Mouse (Mus musculus) colon, adult 2 months (tissue): Measurements from ENCODE around the gene Mcpt2. TPM values are rescaled to one million over a fixed set of nuclear protein-coding genes. Genes with fewer than 3 reads are reported as not detected.

Experiments used
- polyA plus RNA-seq: library from polyadenylated mRNA; depleted of rRNA; stranded (reverse); fragments of >200 nt; gene quantifications from 2 replicates; pipeline ENCODE4 v1.2.3, GENCODE M21; 2012; rRNA removed

Mcpt2 gene
- 0.29 TPM in 1 of 2 replicates, not detected in the other for polyA plus RNA-seq

DNA sequence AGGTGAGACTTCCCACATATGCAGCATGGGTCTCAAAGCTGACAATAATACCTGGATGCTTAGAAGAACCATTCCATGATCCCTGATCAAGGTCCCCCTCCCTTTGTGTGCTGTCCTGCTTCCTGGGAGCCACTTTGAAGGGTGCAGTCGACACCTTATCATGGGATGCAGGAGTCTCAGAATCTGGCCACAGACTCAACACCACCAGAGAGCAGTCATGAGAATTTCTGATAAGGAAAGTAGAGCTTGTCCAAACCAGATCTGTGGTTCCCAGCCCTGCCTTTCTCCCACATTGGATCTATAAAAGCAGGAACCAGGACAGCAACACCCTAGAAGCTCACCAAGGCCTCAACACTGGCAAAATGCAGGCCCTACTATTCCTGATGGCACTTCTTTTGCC, at the start of gene Mcpt2:
Mcpt2 (plus strand) TSS at position 250 of the 400 bp plus-strand sequence.

DNA sequence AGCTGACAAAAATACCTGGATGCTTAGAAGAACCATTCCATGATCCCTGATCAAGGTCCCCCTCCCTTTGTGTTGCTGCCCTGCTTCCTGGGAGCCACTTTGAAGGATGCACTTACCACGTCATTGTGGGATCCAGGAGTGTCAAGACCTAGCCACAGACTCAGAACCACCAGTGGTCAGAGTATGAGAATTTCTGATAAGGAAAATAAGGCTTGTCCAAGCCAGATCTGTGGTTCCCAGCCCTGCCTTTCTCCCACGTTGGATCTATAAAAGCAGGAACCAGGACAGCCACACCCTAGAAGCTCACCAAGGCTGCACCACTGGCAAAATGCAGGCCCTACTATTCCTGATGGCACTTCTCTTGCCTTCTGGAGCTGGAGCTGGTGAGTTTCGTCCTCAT, 24.2 kb upstream of the Mcpt2 start, which contains the start of gene Mcpt1:
Mcpt1 (plus strand) TSS at position 301 of the 400 bp plus-strand sequence.

DNA sequence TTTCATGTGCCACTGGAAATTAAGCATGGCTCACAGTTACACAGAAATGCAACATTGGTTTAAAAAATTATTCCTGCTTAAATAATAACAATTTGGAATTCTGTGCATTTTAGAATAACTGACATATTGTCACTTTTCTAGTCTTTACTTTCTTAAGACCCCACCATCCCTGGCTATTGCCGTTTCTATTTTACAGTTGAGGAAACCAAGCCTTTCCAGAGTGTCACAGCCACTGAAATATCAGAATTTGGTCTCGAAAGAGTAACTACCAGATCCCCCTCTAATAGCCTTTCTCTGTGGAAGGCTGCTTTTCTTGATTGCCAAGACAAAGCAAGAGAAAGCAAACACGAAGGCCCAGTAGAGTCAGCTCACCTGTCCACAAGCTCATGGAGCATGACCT, 11.4 kb upstream of the Mcpt2 start, which contains the start of gene Mcpt9:
Mcpt9 (minus strand) TSS at position 101 of the 400 bp plus-strand sequence.

DNA sequence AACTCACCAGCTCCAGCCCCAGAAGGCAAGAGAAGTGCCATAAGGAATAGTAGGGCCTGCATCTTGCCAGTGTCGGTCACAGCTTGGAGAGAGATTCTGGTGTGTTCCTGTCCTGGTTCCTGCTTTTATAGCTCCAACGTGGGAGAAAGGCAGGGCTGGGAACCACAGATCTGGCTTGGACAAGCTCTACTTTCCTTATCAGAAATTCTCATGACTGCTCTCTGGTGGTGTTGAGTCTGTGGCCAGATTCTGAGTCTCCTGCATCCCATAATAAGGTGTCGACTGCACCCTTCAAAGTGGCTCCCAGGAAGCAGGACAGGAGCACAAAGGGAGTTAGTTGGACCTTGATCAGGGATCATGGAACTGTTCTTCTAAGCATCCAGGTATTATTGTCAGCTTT, 20.4 kb downstream of the Mcpt2 start, which contains the start of gene Mcpt4:
Mcpt4 (minus strand) TSS at position 101 of the 400 bp plus-strand sequence.

DNA sequence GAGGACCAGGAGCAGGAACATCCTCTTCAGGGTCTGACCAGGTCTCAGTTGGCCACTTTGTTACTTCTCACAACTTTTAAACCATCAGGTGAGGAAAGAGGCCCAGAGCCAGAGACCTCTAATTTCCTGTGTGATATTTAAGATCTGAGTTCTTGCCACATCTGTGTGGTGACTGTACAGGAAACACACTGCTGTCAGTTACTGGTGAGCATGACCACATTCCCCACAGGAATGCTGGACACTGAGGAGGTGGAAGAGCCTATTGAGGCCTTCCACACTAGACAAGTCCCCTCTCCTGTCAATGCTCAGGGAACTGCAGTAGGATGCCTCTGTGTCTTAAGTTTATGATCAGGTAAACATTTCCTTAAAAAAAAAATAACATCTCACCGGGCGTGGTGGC, 43.3 kb downstream of the Mcpt2 start, which contains the start of gene Mcpt8:
Mcpt8 (minus strand) TSS at position 107 of the 400 bp plus-strand sequence.

Other genes with a start within 250 kb of the Mcpt2 start
- 20.1 and 23.7 TPM in 2 replicates for gene Nfatc4, start 218.9 kb upstream of the Mcpt2 start, polyA plus RNA-seq
- gene Nynrin, start 188.0 kb upstream of the Mcpt2 start, polyA plus RNA-seq: 4.1 and 4.5 TPM in 2 replicates
- gene Cbln3, start 157.6 kb upstream of the Mcpt2 start, polyA plus RNA-seq: 2.8 TPM in 2 replicates
- 44.3 and 49.9 TPM in 2 replicates for gene Khnyn, start 157.1 kb upstream of the Mcpt2 start, polyA plus RNA-seq
- 36.9 and 38.3 TPM in 2 replicates for gene Sdr39u1, start 141.7 kb upstream of the Mcpt2 start, polyA plus RNA-seq
- 0.52 and 0.98 TPM in 2 replicates for gene Cma1, start 97.4 kb upstream of the Mcpt2 start, polyA plus RNA-seq
- gene Cma2, start 91.1 kb upstream of the Mcpt2 start, polyA plus RNA-seq: not detected in 2 replicates
- 0.27 and 1.2 TPM in 2 replicates for gene Mcpt1, start 24.1 kb upstream of the Mcpt2 start, polyA plus RNA-seq
- not detected in 2 replicates for gene Mcpt9, start 11.5 kb upstream of the Mcpt2 start, polyA plus RNA-seq
- gene Mcpt4, start 20.3 kb downstream of the Mcpt2 start, polyA plus RNA-seq: 0.16 and 0.17 TPM in 2 replicates
- not detected in 2 replicates for gene Mcpt8, start 43.2 kb downstream of the Mcpt2 start, polyA plus RNA-seq
- gene Ctsg, start 60.5 kb downstream of the Mcpt2 start, polyA plus RNA-seq: not detected in 2 replicates
- not detected in 2 replicates for gene Gzme, start 78.6 kb downstream of the Mcpt2 start, polyA plus RNA-seq
- gene Gzmd, start 90.6 kb downstream of the Mcpt2 start, polyA plus RNA-seq: not detected in 2 replicates
- gene Gzmg, start 117.5 kb downstream of the Mcpt2 start, polyA plus RNA-seq: not detected in 2 replicates
- gene Gzmn, start 132.6 kb downstream of the Mcpt2 start, polyA plus RNA-seq: not detected in 2 replicates
- gene Gzmf, start 169.4 kb downstream of the Mcpt2 start, polyA plus RNA-seq: not detected in 2 replicates
- gene Gzmc, start 192.6 kb downstream of the Mcpt2 start, polyA plus RNA-seq: not detected in 2 replicates
- 0.47 and 1.1 TPM in 2 replicates for gene Gzmb, start 220.2 kb downstream of the Mcpt2 start, polyA plus RNA-seq